Mouse (Mus musculus) gastrocnemius, adult 2 months (tissue): ENCODE data around the gene Apbb2. TPM values are rescaled to one million over a fixed set of nuclear protein-coding genes. Genes with fewer than 3 reads are reported as not detected.
"Not testable (repeated sequence)": the region's sequence is repeated elsewhere in the genome, so short reads cannot be mapped to it uniquely, and the experiment has no call there.

ENCODE experiments used
- DNase-seq: peaks from one replicate; pipeline ENCODE4 v3.0.0; 2022
- H3K27ac ChIP-seq: fragments of 200-600 bp; 2 replicates; pipeline ENCODE4 v1.8.1; 2022; ENCODE audit warnings: mild to moderate bottlenecking
- H3K4me3 ChIP-seq: fragments of 200-600 bp; 2 replicates; pipeline ENCODE4 v1.8.1; 2022; ENCODE audit warnings: mild to moderate bottlenecking, moderate library complexity
- CTCF ChIP-seq: fragments of 200-600 bp; IDR thresholded peaks from 2 replicates; pipeline ENCODE4 v1.8.1; 2022; ENCODE audit warnings: antibody characterized with exemption, mild to moderate bottlenecking, moderate library complexity
- intact Hi-C: fragments of 180-260 bp; cut with DNase I; formaldehyde crosslinking; loops from one replicate; pipeline ENCODE4 v1.15.1; 2025
- total RNA-seq, 2 experiments: library from RNA; stranded (reverse); gene quantifications; 2 replicates each; pipeline ENCODE4 v1.2.3; 2021

Apbb2 gene
- total RNA-seq, 2 experiments from 2014 or later: 35.9 to 43.2 TPM

- DNase-seq: no peak
- TF ChIP-seq CTCF: no peak
- intact Hi-C loops: no loop called here
These were observed 347.4 kb downstream of the Apbb2 start for GRCm38 (mm10) chr5:66271141-66271540.

GRCm38 (mm10) chr5:66269616-66270015, 349.0 kb downstream of the Apbb2 start:
- DNase-seq: peak; percentile 35
- Histone ChIP-seq H3K27ac (no peak overlapping the region), H3K4me3 (no peak overlapping the region)
- no peak for TF ChIP-seq CTCF
- intact Hi-C loops: no loop called here

More at GRCm38 (mm10) chr5:66271141-66271540, 347.4 kb downstream of the Apbb2 start:
- Histone ChIP-seq H3K4me3 (no peak overlapping the region), H3K27ac (no peak overlapping the region)

- peak; percentile 77 for TF ChIP-seq CTCF
- intact Hi-C loops: no loop called here
- Histone ChIP-seq H3K4me3 (no peak overlapping the region), H3K27ac (no peak overlapping the region)
- no peak for DNase-seq
These were observed 355.2 kb downstream of the Apbb2 start for GRCm38 (mm10) chr5:66263398-66263797.

- Histone ChIP-seq H3K27ac (no peak overlapping the region), H3K4me3 (no peak overlapping the region)
- DNase-seq: no peak
- intact Hi-C loops: no loop called here
- no peak for TF ChIP-seq CTCF
These were observed 356.1 kb downstream of the Apbb2 start for GRCm38 (mm10) chr5:66262475-66262874.

GRCm38 (mm10) chr5:66259756-66260448, 358.7 kb downstream of the Apbb2 start, which contains the start of gene Nsun7:
Gene Nsun7, plus strand, starts transcription at chr5:66259897.
- no peak for TF ChIP-seq CTCF
- intact Hi-C loops: no loop called here
- peak; percentile 59 for DNase-seq
- Histone ChIP-seq H3K4me3 (peak within 1 kb of the TSS; percentile 77), H3K27ac (peak within 1 kb of the TSS; percentile 53)

- DNase-seq, intact Hi-C loops: not testable (repeated sequence)
- Histone ChIP-seq H3K27ac (0 out of 2 replicates have a peak overlapping the region, but pooled peaks have one; percentile 53), H3K4me3 (peak overlapping the region; percentile 77)
These were observed 359.2 kb downstream of the Apbb2 start for GRCm38 (mm10) chr5:66259431-66259755.

GRCm38 (mm10) chr5:66259000-66259399, 359.6 kb downstream of the Apbb2 start:
- no peak overlapping the region for H3K27ac ChIP-seq
- H3K4me3 ChIP-seq: no peak overlapping the region
- TF ChIP-seq CTCF: no peak
- intact Hi-C loops: no loop called here
- DNase-seq: no peak

GRCm38 (mm10) chr5:66255044-66255443, 363.5 kb downstream of the Apbb2 start:
- intact Hi-C loops: no loop called here

GRCm38 (mm10) chr5:66253219-66253618, 365.4 kb downstream of the Apbb2 start:
- intact Hi-C loops: no loop called here
- H3K27ac ChIP-seq: no peak overlapping the region

More at GRCm38 (mm10) chr5:66255044-66255443, 363.5 kb downstream of the Apbb2 start:
- TF ChIP-seq CTCF: no peak
- Histone ChIP-seq H3K4me3 (no peak overlapping the region), H3K27ac (no peak overlapping the region)
- no peak for DNase-seq

More at GRCm38 (mm10) chr5:66253219-66253618, 365.4 kb downstream of the Apbb2 start:
- DNase-seq: no peak
- H3K4me3 ChIP-seq: no peak overlapping the region
- peak; percentile 12; the same call in 1 of the 2 replicates for TF ChIP-seq CTCF

Other genes starting within 250 kb of the Apbb2 start
- gene Uchl1, start 57.3 kb upstream of the Apbb2 start, total RNA-seq: 1 to 10 TPM; 3.4 to 5.3 TPM
- gene Limch1, start 127.0 kb upstream of the Apbb2 start, total RNA-seq: 100 to 1,000 TPM; 106 to 139 TPM